Mouse (Mus musculus) testis, adult 2 months (tissue): Measurements from ENCODE around the gene Parp16.

Experiments
- CTCF ChIP-seq: fragments of 200-500 bp; IDR thresholded peaks from 2 replicates; pipeline ENCODE4 v1.5.1; 2012; ENCODE audit warnings: low read depth, mild to moderate bottlenecking, inconsistent platforms, low read length, moderate library complexity; ENCODE audit not compliant: control insufficient read depth, insufficient read depth, insufficient replicate concordance
- POLR2A ChIP-seq: fragments of 200-500 bp; IDR thresholded peaks from 2 replicates; pipeline ENCODE4 v1.6.1; 2012; ENCODE audit warnings: low read depth, mild to moderate bottlenecking, inconsistent platforms, low read length, moderate library complexity; ENCODE audit not compliant: control insufficient read depth

- no peak for TF ChIP-seq POLR2A
- TF ChIP-seq CTCF = no peak
These were observed 45.4 kb downstream of the Parp16 start for GRCm38 (mm10) chr9:65240587-65240986.
